Mouse (Mus musculus) hindlimb bud, embryonic 11.5 days (tissue): ENCODE data around the gene Trf.

Source experiments
- DNase-seq: peaks from one replicate; pipeline ENCODE4 v3.0.0-alpha.2; 2012; ENCODE audit warnings: low read depth, low spot score; ENCODE audit errors: extremely low spot score

The Trf gene

DNA sequence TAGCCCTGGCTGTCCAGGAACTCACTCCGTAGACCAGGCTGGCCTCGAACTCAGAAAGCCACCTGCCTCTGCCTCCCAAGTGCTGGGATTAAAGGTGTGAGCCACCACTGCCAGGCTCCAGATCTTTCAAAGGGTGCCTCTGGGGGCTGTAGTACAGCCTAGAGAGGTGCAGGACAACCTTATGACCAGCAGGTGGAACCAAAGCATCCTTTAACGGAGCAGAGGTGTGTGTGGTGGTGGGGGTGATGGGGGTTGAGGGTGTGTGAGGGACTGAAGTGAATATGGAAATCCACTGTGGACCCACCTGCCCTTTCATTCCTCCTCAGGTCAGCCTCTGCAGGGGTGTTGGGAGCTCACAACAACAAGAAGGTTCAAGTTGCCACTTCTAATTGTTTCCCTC is 4.8 kb downstream of the Trf start:
- DNase-seq, result no peak

DNA sequence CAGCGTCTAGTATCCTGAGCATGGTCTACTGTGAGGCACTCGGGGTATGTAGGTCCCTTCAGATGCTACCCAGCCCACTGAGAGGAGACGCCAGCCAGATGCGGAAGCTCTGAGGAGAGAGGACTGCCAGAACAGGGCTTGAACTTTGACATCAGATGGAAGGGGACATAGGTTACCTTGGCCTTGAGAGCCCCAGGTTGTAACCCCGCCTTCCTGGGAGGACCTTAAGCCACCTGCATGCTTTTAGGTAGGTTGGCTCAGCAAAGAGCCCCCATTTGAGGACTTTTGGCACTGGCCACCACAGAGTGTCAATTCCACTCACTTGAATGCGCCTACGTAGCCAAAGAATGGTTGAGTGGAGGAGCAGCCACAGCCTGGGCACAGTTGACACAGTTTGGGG is 5.5 kb downstream of the Trf start:
- DNase-seq, result no peak

DNA sequence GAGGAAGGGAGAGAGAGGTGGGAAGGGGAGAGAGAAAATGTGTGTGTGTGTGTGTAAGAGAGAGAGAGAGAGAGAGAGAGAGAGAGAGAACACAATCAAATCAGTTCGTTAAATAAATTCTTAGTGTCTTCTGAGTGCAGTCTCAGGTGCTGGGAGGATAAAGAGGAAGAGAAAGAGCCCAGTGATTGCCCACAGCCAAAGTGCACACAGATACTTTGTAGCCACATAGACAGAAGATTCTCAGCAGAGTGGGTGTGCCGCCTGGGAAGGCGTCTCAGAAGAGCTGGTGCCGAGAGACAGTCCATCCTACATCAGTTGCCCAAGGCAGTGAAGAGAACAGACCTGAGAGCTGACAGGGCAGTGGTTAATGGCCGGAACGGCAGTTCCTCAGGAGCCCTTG is 16.0 kb downstream of the Trf start:
- DNase-seq, result no peak

DNA sequence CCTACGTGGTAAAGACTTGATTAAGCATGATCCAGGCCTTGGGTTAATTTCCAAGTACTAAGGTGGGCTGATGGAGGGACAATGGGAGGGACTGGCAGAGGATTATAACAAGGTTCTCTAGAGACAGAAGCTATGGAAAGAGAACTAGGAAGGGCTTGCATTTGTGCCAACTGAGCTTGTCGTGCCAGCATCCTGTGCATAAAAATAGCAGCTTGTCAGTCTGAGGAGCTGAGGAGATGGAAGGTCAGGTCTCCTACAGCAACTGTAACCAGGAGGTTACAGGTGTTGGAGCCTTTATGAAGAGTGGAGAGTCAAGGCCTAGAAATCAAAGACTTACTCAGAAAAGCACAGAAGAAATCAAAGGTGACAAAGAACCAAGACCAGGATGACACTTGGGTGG is 16.6 kb downstream of the Trf start:
- DNase-seq, result no peak

DNA sequence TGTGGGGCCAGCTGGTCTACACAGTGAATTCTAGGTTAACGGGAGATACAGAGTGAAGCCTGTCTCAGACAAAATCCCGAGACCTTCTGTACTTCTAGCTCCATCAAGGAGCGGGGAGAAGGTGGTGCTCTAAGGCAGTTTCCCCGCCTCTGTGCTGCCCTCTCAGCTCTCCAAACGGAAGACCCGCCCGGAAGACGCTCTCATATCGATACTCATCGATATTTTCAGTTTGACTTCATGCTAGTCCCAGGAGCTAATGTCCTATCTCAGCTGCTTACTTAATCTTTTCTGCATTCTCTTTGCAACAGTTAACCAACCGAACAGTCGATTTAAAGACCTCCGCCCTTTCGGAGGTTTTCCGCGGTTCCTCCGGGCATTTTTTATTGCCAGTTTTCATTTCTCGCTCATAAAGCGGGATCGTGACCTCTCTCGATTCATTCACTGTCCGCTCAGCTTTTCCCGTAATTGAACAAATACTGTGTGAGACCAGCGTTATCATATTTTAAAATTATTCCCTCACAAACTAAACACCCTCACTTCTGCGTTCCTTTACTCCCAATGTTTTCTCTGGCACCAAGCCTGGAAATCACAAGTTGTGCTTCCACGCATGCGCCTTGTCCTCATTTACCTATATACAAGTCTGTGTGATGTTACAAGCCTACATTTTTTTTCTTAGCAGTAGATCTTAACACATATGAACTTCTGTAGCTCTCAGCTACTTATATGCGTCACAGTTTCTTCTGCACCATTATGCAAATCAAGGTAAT is 17.4 kb downstream of the Trf start:
- no peak for DNase-seq

DNA sequence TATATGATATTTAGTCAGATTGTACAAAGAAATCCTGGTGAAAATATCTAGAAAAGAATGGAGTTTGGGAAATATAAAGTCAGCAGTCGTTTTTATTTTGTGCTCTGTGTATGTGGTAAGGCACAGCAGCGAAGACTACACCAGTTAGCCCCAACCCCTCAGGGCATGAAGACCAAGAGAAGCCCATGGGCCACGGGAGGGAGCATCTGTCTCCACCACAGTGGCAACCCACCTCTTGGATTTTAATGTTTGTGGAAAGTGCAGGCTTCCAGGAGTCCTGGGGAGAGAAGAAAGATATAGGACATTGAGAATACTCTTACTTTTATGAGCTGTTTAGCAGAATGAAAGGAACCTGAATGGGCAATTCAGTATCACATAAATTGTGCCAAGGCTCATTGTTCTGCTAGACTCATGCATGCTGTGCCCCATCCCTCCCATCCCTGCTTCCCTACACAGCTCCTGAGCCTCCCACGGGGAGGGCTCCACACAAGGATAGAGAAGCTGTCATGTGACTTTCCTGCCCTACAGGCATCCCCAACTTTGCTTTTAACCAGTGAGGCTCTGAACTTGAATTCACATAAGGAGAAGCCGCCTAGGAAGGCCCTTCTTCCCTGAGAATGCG is 21.3 kb downstream of the Trf start:
- no peak for DNase-seq

DNA sequence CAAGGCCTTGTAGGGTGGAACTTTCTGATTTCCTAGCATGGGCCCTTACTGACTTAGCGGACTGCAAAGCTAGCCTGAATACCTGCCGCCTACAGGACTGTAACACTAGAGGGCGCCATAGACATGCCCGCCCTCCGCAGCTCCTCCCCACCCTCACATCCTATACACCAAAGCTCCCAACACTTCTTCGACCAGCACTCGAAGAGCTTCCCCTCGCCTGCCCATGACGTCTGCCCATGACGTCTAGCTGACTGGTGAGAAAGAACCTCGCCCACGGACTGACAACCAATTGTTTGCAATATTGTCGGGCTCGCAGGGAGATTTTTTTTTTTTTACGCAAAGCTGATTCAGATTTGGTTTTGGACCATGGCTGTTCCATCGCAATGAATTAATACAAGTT is 22.4 kb downstream of the Trf start:
- DNase-seq, result peak; percentile 46

DNA sequence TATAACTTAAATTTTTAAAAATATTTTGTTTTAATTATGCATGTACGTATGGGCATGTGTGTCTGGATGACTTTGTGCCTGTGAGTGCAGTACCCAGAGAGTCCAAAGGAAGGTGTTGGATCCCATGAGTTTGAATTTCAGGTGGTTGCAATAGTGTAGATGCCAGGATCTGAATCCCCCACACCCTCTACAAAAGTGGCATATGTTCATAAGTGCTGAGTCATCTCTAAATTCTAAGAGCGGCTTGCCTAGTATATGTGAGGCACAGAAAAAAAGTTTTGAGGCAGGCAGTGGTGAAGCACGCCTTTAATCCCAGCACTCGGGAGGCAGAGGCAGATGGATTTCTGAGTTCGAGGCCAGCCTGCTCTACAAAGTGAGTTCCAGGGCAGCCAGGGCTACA is 24.5 kb downstream of the Trf start:
- DNase-seq, result no peak

DNA sequence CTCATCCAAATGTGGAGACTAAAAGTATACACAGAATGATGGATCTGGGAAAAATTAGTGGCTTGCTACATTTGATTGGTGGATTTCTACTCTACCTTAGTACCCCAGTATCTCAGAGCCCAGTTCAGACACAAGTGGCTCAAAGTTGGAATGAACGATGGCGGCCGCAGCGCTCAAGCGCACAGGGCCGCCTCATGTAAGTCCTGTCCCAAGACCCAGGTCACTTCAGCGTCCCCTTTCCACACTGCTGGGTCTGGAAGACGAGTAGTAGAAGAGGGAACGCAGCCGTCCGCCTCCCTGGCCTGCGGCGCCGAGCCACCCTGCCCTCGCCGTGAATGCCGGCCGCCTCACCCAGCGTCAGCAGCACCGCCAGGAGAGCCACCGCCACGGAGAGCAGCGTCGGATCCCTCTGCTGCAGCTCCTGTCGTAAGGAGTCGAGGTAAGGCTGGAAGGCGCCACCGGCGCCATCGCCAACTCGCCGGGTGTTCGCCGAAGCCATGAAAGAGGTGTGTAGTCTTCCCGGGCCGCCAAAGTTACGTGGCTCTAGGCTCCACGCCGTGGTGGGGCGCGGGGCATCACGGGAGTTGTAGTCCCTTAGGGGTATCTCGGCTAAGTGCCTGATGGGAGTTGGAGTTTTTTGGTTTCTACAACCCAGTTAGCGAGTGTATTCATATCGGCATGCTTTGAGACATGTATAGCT is 28.5 kb downstream of the Trf start, which contains the start of gene Srprb:
Srprb (minus strand) TSS at position 577 of the 700 bp plus-strand sequence.
- DNase-seq, result peak; percentile 53

DNA sequence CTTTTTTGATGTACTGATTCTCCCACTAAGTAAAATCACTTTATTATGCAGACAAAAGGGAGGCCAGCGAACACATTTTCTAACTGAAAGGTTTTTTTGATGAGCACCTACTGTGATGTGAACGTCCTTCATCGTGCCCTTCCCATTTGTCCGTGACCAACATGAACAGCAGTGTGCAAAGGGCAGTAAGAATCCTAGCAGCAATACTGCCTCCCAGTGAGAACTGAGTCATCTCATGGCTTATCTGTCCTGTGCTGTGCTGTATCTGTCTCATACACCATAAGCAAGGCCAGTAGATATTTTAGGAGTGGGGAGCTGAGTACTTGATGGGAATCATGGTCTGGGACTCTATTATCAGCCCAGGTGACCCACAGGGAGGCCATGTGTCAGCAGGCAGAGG is 41.8 kb downstream of the Trf start:
- DNase-seq, result no peak

DNA sequence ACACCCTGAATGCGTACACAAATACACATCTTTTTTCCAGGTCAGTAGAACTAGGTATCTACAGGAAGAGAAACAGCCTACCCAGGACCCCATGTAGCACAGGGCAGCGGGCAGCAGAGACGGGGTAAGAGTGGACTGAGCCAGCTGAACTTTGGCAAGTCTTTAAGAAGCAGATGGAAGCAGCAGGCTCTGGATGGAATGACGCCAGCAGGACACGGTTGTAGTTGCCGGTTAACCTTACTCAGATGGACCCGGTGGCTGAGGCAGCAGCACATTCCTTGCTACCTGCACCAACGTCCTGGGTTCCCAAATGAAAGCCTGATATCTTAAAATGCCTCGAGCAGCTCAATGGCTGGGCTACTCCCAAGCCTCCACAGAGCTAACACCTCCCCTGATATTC is 43.5 kb downstream of the Trf start:
- DNase-seq, result no peak

DNA sequence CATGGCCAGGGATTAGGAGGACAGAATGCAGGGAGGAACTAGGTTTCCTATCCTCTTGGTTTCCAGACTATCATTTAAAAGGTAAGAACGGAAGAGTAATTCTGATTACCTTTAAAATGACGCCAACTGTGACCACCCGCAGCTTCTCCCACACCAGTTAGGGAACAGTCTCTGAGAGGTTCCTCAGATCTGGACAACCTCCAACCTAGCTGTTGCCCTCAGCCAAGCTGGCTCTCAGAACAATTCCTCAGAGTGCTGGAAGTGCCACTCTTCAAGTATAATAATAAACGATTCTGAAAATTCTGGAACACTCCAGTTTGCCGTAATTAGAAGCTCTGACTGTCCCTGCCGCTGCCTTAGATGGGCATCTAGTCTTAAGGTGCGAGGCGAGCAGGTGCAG is 44.3 kb downstream of the Trf start:
- no peak for DNase-seq

DNA sequence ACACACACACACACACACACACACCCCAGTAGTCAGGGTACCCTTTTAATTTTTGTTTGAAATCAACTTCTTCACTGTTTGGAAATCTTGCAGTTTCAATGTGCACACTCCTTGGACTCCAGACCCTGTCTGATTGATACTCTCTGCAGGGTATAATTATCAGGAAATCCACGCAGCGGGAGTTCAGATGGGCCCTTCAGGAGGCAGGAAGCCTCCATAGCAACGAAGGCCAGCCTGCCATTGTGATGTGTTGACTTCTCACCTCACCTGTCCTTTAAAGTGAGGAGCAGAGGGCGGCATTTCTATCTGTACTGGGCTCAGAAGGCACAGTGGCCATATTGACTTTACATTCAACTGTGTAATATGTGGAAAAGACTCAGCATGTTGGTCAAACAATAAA is 45.4 kb downstream of the Trf start:
- no peak for DNase-seq

DNA sequence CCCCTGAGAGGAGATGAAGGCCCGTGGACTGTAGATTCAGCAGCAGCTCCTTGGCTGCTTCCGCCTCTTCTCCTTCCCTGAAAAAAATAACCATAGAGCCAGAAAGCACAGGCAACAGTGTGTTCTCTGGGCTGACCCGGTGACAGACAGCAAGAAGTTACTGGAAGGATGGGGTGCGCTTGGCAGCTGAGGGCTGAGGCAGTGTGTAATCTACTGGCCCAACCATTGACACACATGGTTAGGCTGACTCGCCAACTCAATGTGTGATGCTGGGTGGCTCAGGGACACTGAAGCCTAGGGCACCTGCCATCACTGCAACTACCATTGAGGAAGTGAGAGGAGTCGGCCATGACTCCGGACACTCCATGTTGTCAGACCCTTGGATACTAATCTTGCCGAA is 48.4 kb downstream of the Trf start:
- DNase-seq, result no peak

DNA sequence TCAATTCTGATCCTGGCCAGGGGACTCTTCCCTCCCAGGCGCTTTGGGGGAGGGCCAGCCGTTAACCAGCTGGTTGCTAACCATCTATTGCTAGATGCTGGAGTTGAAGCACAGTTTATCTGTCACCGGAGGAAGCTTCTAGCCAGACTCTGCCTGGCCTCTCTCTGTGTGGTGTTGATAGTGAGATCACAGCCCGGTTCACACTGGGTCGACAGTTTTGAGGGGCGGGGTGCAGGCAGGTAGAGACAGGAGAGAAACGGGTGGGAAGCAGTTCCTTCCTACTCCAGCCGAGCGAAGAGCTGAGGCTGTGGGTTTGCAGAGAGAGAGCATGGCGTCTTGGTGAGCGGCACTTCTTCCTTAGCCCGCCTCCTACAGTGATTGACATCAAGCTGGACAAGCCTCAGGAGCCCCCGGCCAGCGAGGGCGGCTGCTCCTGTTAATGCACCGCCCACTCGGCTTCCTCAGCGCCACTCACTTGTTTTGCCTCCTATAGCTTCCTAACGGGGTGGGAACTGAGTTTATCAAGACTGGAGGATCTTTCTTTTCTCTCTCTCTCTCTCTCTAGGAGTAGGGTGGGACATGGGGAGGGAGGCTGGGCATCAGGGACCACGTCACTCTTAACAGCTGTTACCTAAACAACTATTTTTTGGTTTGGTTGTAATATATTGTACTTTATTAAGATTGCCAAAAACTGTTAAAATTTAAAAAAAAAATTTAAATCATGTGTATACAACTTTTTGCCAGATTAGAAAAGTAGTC is 49.3 kb downstream of the Trf start:
- DNase-seq, result peak; percentile 30

DNA sequence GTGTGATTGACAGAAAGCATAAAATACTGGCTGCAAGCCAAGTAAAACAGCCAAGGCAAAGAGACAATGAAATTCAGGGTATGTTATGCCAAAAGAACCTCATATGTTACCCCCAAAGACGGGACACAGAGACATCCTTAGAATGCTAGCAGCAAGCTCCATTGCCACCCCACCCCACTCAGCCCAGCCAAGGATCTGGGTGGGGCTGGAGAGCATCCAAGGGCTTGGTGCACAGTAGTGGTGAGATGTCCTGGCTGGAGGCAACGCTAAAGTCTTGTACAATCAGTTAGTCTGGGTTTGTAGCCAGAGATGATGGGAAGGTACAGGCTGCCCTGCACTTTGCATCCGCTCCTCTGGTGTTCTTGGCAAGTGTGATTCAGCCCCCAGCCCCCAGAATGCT is 49.9 kb downstream of the Trf start:
- DNase-seq, result no peak

DNA sequence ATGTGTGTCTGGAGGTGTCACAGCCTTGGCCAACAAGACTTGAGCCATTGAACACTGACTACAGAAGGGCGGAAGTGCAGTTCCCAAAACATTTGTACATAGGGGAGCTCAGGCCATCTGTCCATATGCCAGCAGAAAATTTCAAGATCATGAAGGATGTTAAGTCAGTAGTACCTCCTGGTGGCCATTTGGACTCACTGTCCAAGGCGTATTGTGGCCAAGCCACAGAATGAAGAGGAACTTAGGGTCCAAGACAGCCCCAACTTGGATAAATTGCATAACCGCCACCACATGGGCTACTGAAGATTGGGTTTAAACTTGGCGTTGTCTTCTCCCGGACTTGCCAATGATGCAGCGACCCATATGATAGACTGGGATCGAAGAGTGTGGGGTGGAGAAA is 54.6 kb downstream of the Trf start:
- DNase-seq, result no peak

DNA sequence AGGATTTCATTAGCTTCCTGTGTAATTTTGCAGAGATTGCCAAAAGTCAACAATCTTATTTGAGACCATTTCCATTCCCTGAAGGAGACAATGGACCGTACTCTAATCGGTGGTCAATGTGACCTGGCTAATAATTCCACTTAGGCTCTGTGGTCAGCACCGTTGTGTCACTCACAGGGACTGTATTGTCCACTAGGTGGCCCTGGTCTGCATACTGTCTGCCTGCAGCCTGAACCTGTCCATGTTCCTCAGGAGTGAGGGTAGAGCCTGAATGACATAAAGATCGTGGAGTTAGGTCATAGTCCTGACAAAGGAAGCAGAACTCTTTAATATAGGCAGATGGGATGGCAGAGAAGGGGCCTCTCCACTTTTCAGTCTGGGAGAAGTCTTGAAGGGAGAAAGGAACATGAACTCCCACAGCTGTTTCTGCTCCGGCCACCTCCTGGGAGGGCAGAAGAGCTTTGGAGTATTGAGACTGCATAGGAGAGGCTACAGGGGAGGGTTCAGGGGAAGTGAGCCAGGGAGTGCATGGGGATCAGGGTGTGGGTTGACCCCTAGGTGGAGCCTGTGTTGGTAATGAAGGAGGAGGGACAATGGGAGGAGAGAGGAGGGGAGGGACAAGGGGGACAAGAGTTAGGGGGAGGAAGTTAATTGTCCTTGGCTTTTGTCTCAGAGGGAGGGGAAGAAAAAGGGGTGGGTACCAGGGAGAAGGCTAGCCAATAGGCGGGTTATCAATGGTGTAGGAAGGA is 55.3 kb downstream of the Trf start:
- no peak for DNase-seq

DNA sequence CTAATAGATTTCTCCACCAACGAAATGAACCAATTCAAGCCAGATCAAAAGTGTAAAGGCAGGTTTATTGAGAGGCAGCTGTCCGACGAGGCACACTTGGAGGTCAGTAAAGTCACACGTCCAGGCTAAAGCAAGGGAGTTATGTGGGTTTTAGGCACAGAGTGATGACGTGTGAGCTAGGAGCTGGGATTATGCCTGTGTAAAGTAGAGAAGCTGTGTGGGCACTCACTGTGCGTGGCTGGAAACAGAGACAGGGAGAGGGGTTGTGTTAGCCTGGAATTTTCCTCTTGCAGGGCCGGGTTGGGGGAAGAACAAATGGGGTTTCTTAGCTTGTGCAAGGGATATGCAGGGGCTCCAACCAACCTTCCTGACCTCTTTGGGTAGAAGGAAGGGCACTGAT is 61.5 kb downstream of the Trf start:
- no peak for DNase-seq

DNA sequence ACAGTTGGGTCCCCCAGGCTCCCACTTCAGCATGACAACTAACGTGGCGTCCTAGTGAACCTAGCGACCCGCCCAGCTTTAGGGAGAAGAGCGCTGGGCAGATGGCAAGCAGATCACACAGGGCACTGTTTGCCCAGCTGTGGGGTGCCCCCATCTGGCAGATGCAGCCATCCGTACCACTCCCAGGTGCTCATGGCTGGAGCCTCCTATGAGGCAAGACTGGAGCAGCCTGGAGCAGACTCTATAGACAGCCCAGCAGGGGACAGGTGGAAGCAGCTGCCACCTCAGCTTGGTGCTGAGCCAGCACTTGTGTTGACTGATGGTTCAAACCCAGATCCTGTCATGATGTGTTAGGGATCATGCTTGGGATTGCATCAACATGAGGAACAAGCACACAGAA is 62.2 kb downstream of the Trf start:
- no peak for DNase-seq

DNA sequence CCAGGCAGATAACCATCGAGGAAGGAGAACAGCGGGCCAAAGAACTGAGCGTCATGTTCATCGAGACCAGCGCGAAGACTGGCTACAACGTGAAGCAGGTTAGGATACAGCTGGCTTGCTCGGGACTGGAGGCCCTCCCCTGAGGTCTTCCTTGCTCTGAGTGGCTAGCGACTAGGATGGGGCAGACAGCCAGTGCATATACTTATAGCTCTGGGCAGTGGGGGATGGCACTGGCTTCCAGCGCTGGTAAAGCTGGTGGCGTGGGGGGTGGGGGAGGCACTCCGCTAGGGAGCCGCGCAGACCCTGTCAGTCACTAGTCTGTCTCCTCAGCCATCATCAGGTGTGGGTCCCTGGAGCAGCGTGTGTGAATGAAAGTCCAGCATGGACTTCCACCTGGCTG is 66.4 kb downstream of the Trf start:
- no peak for DNase-seq
